Mouse (Mus musculus) liver, embryonic 11.5 days (tissue): ENCODE measurements around the gene Sema3f. TPM values are rescaled to one million over a fixed set of nuclear protein-coding genes. Genes with fewer than 3 reads are reported as not detected.

ENCODE experiments used
- ATAC-seq: fragments of 200-750 bp; cut with Nextera tagmentation; replicated peaks from 2 replicates; pipeline ENCODE4 v1.8.0; 2017; ENCODE audit warnings: moderate number of reproducible peaks, mild to moderate bottlenecking, moderate TSS enrichment, moderate library complexity; ENCODE audit not compliant: low FRiP score
- DNase-seq: peaks from one replicate; pipeline ENCODE4 v3.0.0-alpha.2; 2017; ENCODE audit warnings: low spot score
- H3K27ac ChIP-seq: fragments of 300-500 bp; sonication (generic); 2 replicates; pipeline ENCODE4 v1.5.1; 2014; ENCODE audit warnings: mild to moderate bottlenecking, low read depth, low read length, control low read depth
- H3K27me3 ChIP-seq: fragments of 300-500 bp; sonication (generic); replicated peaks from 2 replicates; pipeline ENCODE4 v1.6.1; 2014; ENCODE audit warnings: low read length, mixed read lengths; ENCODE audit not compliant: control insufficient read depth, insufficient read depth
- H3K36me3 ChIP-seq: fragments of 300-500 bp; sonication (generic); 2 replicates; pipeline ENCODE4 v1.6.1; 2014; ENCODE audit warnings: mild to moderate bottlenecking, low read length, moderate library complexity, mixed read lengths; ENCODE audit not compliant: control insufficient read depth, insufficient read depth
- H3K4me1 ChIP-seq: fragments of 300-500 bp; sonication (generic); replicated peaks from 2 replicates; pipeline ENCODE4 v1.6.1; 2014; ENCODE audit warnings: low read length, mixed read lengths; ENCODE audit not compliant: control insufficient read depth, insufficient read depth
- H3K4me2 ChIP-seq: fragments of 300-500 bp; sonication (generic); 2 replicates; pipeline ENCODE4 v1.6.1; 2014; ENCODE audit warnings: mild to moderate bottlenecking, control low read depth, moderate library complexity
- H3K4me3 ChIP-seq: fragments of 300-500 bp; sonication (generic); 2 replicates; pipeline ENCODE4 v1.5.1; 2014; ENCODE audit warnings: low read depth, low read length, control low read depth
- H3K9ac ChIP-seq: fragments of 300-500 bp; sonication (generic); 2 replicates; pipeline ENCODE4 v1.6.1; 2014; ENCODE audit warnings: low read depth, low read length, control low read depth
- H3K9me3 ChIP-seq: fragments of 300-500 bp; sonication (generic); 2 replicates; pipeline ENCODE4 v1.6.1; 2016; ENCODE audit warnings: low read length, inconsistent platforms, mixed read lengths; ENCODE audit not compliant: control insufficient read depth
- WGBS: fragments of 180-500 bp; shearing (Covaris S2); extraction: QIAGEN DNeasy Blood & Tissue Kit; methylation state at CpG from one replicate; pipeline ENCODE4 v1.1.7; 2014; 5-methylcytosine and 5-hydroxymethylcytosine counted together
- polyA plus RNA-seq: library from polyadenylated mRNA; unstranded; fragments of >200 nt; fragmentation: Nextera tagmentation; extraction: Ambion mirVana; gene quantifications from 2 replicates; pipeline ENCODE4 v1.2.1, GENCODE M21; 2014

Gene Sema3f
- polyA plus RNA-seq, 1 experiment from 2014 or later = 6.2 TPM

- WGBS = 3% methylated on average over 30 of the region's 30 CpGs
- peak overlapping the region; percentile 40 for H3K4me3 ChIP-seq
- peaks cover 10% of the 10 kb centered on the region for H3K4me1 ChIP-seq
- peak overlapping the region; percentile 14; the same call in 1 of the 2 replicates for H3K9ac ChIP-seq
- DNase-seq (no peak), ATAC-seq (no peak)
- H3K4me2 ChIP-seq = peak overlapping the region; percentile 72
- H3K9me3 ChIP-seq = no peaks in the 10 kb centered on the region
- H3K36me3 ChIP-seq = no peaks in the 10 kb centered on the region
- H3K27me3 ChIP-seq = peaks cover 62% of the 10 kb centered on the region
- H3K27ac ChIP-seq = no peak overlapping the region
These were observed 43.5 kb downstream of the Sema3f start for GRCm38 (mm10) chr9:107666751-107667205.

GRCm38 (mm10) chr9:107665308-107665707 lies 45.0 kb downstream of the Sema3f start:
- no peak overlapping the region for H3K4me2 ChIP-seq
- no peaks in the 10 kb centered on the region for H3K9me3 ChIP-seq
- no peak overlapping the region for H3K9ac ChIP-seq
- peaks cover 60% of the 10 kb centered on the region for H3K27me3 ChIP-seq
- peaks cover 10% of the 10 kb centered on the region for H3K4me1 ChIP-seq
- H3K4me3 ChIP-seq = no peak overlapping the region
- H3K27ac ChIP-seq = no peak overlapping the region
- ATAC-seq (no peak), DNase-seq (no peak)
- 74% methylated on average over 7 of the region's 7 CpGs for whole genome bisulfite sequencing
- H3K36me3 ChIP-seq = no peaks in the 10 kb centered on the region

- Histone ChIP-seq H3K36me3 (no peaks in the 10 kb centered on the region), H3K4me3 (no peak overlapping the region), H3K9me3 (no peaks in the 10 kb centered on the region), H3K27me3 (peaks cover 45% of the 10 kb centered on the region), H3K4me1 (peaks cover 9% of the 10 kb centered on the region), H3K4me2 (no peak overlapping the region), H3K27ac (no peak overlapping the region), H3K9ac (no peak overlapping the region)
- WGBS = 72% methylated on average over 9 of the region's 9 CpGs
- ATAC-seq (no peak), DNase-seq (no peak)
These were observed 46.8 kb downstream of the Sema3f start for GRCm38 (mm10) chr9:107663525-107663924.

- H3K4me3 ChIP-seq = no peak overlapping the region
- ATAC-seq = no peak
- H3K27me3 ChIP-seq = peaks cover 33% of the 10 kb centered on the region
- no peaks in the 10 kb centered on the region for H3K36me3 ChIP-seq
- H3K4me1 ChIP-seq = peaks cover 7% of the 10 kb centered on the region; the same call in 1 of the 2 replicates
- H3K9ac ChIP-seq = no peak overlapping the region
- WGBS = 74% methylated on average over 8 of the region's 8 CpGs
- DNase-seq = no peak
- H3K9me3 ChIP-seq = no peaks in the 10 kb centered on the region
- no peak overlapping the region for H3K27ac ChIP-seq
- no peak overlapping the region for H3K4me2 ChIP-seq
These were observed 47.9 kb downstream of the Sema3f start for GRCm38 (mm10) chr9:107662342-107662741.

GRCm38 (mm10) chr9:107660777-107661176 lies 49.5 kb downstream of the Sema3f start:
- 68% methylated on average over 3 of the region's 3 CpGs for WGBS
- no peak overlapping the region for H3K4me3 ChIP-seq
- no peaks in the 10 kb centered on the region for H3K36me3 ChIP-seq
- no peaks in the 10 kb centered on the region for H3K4me1 ChIP-seq
- no peaks in the 10 kb centered on the region for H3K9me3 ChIP-seq
- no peak overlapping the region for H3K27ac ChIP-seq
- DNase-seq = no peak
- H3K9ac ChIP-seq = no peak overlapping the region
- H3K27me3 ChIP-seq = peaks cover 18% of the 10 kb centered on the region
- no peak overlapping the region for H3K4me2 ChIP-seq
- no peak for ATAC-seq

GRCm38 (mm10) chr9:107659961-107660360 lies 50.3 kb downstream of the Sema3f start:
- H3K27me3 ChIP-seq = peaks cover 9% of the 10 kb centered on the region
- H3K4me1 ChIP-seq = no peaks in the 10 kb centered on the region
- no peak overlapping the region for H3K9ac ChIP-seq
- no peaks in the 10 kb centered on the region for H3K36me3 ChIP-seq
- H3K27ac ChIP-seq = no peak overlapping the region
- DNase-seq = no peak
- no peaks in the 10 kb centered on the region for H3K9me3 ChIP-seq
- no peak for ATAC-seq
- WGBS = 80% methylated on average over 3 of the region's 3 CpGs
- no peak overlapping the region for H3K4me3 ChIP-seq
- H3K4me2 ChIP-seq = no peak overlapping the region

- 82% methylated on average over 10 of the region's 10 CpGs for WGBS
- Histone ChIP-seq H3K36me3 (no peaks in the 10 kb centered on the region), H3K9ac (no peak overlapping the region), H3K27ac (no peak overlapping the region), H3K4me1 (no peaks in the 10 kb centered on the region), H3K27me3 (peaks cover 5% of the 10 kb centered on the region), H3K9me3 (no peaks in the 10 kb centered on the region), H3K4me3 (no peak overlapping the region), H3K4me2 (no peak overlapping the region)
- ATAC-seq (no peak), DNase-seq (no peak)
These were observed 50.7 kb downstream of the Sema3f start for GRCm38 (mm10) chr9:107659551-107659950.

GRCm38 (mm10) chr9:107658096-107658495 lies 52.2 kb downstream of the Sema3f start:
- Histone ChIP-seq H3K36me3 (no peaks in the 10 kb centered on the region), H3K27me3 (peaks cover 3% of the 10 kb centered on the region), H3K9me3 (no peaks in the 10 kb centered on the region), H3K27ac (no peak overlapping the region), H3K4me3 (no peak overlapping the region), H3K4me2 (no peak overlapping the region), H3K9ac (no peak overlapping the region), H3K4me1 (no peaks in the 10 kb centered on the region)
- DNase-seq (no peak), ATAC-seq (no peak)
- WGBS = 80% methylated on average over 6 of the region's 6 CpGs

GRCm38 (mm10) chr9:107657144-107657543 lies 53.1 kb downstream of the Sema3f start:
- Histone ChIP-seq H3K4me3 (no peak overlapping the region), H3K27me3 (no peaks in the 10 kb centered on the region; the same call in none of the 2 replicates), H3K27ac (no peak overlapping the region), H3K9me3 (no peaks in the 10 kb centered on the region), H3K4me2 (no peak overlapping the region), H3K4me1 (no peaks in the 10 kb centered on the region), H3K9ac (no peak overlapping the region), H3K36me3 (no peaks in the 10 kb centered on the region)
- WGBS = 82% methylated on average over 5 of the region's 5 CpGs
- DNase-seq = no peak
- ATAC-seq = no peak
